Mouse (Mus musculus): Measurements from ENCODE around the gene Amfr.

The Amfr gene

DNA sequence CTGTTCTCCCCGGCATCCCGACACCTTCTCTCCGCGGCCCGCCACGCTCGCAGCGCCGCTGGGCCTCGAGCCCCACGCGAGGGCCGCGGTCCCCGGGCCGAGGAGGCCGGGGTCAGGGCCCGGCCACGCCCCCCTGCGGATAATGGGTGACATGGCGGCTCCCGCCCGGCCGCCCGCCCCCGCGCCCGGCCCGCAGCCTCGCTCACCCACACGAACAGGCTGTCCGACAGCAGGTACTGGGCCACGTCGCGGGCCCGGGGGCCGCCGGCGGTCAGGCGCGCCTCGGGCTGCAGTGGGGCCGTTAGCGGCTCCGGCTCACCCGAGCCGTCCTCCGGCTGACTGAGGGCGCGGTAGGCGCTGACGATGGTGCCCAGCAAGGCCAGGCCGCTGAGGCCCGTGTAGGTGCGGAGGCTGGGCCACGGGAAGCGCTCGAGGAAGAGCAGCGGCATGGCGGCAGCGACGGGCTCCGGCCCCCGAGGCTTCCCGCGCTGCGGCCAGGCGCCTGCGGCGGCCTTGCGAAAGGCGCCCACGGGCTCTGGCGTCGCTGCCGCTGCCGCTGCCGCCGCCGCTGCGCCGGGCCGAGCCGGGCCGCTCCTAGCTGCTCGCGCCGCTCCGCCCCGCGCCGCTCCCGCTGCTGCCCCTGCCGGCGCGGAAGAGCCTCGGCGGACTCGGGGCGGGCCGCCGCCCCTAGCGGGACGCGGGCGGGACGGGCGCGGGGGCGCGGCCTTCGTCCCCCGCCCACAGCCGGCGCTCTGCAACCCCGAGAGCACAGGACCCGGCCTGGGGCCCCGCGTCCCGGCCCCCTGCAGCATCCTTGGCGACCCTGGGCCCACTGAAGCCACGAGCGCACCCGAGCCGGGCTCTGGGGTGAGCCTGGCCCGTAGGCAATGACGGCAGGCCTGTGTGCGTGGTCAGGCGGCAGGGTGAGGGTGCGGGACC, at the start of gene Amfr:
TSS of gene Amfr (minus strand) at position 830 of the 939 bp plus-strand sequence.
- peak; percentile 69 for DNase-seq (ENCODE audit: low read depth, low spot score)

DNA sequence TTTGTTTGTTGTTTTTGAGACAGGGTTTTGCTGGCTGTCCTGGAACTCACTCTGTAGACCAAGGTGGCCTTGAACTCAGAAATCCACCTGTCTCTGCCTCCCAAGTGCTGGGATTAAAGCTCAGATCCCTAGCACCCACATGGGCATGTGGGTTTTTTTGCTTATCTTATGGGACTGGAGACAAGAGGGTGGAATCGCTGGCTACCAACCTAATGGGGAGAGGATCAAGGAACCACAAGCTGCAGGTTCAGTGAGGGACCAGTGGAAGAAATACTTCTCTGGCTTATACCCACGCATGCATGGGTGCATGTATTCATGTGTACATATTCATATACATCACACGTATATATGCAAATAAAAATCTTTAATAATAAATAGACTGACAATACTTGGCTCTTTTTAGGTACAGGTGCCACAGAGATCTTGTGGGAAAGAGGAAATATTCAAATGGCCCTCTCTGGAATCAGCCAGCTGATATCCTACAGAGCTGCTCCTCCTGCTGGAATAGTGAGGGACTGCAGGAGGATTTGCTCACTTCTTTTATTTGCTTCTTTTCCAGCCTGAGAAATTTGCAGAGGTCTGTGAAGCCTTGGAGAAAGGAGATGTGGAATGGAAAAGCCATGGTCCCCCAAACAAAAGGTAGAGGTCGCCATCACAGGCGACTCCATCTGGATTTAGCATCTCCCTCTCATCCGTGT, 44.7 kb upstream of the Amfr start:
- DNase-seq (ENCODE audit: low read depth, low spot score) = peak; percentile 66

DNA sequence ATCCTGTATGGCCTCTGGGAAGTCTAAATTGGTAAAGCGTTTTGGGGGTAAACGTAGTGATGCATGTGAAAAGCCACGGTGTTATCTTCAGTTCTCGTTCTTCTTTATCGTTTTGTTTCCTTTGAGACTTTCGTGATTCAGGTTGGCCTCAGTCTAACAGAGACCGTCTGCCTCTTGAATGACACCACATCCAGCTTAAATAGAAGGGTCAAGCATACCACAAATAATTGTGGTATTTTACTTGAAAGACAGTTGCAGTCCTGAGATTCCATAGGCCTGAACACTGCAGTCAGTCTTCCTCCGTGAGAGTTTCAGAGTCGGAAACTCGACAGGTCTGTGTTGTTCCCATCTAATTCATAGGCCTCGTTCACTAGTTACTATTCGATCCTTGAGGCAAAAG, 40.1 kb upstream of the Amfr start:
- no peak for DNase-seq (ENCODE audit: low read depth, low spot score)

DNA sequence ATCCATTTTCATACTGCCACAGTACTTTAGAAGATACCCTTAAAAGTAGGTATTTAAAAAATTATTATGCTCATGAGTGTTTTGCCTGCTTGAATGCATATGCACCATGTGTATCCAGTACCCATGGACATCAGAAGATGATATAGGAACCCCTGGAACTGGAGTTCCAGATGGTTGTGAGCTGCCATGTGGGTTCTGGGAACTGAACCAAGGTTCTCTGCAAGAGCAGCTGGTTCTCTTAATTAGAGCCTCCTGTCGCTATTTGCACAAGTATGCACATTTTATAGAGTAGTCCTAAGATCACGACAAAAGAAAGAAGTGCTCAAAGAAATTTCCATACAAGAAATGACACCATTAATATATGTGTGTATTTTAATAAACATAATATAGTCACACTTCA, 35.2 kb upstream of the Amfr start:
- no peak for DNase-seq (ENCODE audit: low read depth, low spot score)

DNA sequence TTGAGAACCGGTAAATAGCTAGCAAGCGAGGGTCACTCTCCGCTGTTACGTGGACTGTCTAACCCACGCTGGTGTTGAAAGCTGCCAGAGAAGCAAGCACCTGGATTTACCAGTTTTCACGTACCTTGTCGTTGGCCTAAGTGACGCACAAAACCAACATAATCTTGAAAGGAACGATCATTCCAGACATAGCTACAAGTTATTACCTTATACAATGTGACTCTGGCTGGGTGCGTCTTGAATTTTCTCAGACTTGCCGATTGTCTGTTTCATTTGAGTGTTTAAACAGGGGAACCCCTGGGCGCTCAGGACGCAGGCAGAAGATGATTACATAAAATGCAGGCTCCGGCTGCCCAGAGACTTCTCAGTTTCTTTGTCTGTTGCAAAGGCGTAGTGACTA, 25.2 kb upstream of the Amfr start:
- no peak for DNase-seq (ENCODE audit: low read depth, low spot score)

DNA sequence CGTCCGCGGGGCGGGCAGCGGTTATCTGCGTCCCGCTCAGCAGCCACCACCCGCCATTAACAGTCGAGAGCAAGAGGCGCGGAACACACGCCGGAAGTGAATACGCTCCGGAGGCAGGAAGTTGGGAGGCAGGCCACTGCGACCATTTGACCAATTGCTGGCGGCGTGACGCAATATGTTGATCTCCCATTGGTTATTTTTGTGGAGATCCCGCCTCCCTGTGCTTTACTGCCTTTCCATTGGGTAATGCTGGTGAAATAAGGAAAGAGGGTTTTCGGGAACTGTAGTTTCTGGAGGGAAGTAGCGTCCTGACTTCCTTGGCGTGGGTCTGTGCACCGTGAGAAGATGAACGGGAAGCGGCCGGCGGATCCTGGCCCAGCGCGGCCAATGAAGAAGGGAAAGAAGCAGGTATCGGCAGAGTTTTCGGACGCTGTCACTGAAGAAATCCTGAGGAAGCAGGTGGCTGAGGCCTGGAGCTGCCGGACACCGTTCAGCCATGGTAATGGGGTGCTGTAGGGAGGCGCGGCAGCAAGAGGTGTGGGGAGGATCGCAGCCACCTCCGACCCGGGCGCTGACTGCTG, 24.4 kb upstream of the Amfr start, which contains the start of the genes Nudt21 and Ogfod1:
TSS of gene Nudt21 (minus strand) at position 88 of the 581 bp plus-strand sequence.
TSS of gene Ogfod1 (plus strand) at position 255 of the 581 bp plus-strand sequence.
- peak; percentile 100 for DNase-seq (ENCODE audit: low read depth, low spot score)

DNA sequence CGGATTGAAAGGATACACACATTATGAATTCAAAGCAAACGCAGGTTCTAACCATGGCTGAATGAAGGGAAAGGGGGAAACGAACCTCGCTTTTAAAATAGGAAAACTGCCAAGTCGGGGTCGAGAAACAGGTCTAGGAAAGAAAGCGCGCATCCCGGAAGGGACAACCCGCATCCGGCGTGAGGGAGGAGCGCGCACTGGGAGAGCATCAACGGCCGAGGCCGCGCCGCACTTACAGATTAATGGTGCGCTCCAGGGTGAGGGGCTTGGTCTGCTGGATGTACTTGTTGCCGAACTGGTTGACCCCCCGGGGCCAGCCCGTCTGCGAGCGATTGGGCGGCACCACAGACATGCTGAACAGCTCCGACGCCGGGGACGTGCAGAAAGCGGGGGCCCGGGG, 23.9 kb upstream of the Amfr start:
- peak; percentile 89 for DNase-seq (ENCODE audit: low read depth, low spot score)

DNA sequence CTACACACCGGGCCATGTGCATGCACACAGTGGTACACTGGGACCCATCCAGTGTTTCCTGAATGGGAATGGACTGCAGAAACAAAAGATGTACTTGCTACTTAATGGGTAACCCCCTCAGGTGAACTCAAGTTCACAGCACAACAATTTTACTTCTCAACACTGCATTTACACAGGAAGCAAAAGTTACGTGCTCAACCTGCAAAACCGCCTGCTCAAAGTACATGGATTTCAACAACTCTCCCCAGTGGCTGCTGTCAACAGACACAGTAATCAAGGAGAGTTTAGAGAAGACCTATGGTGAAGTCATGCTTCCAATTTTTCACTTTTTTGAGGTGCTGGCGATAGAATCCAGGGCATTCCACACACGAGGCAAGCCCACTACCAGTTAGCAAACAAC, 22.6 kb upstream of the Amfr start:
- DNase-seq (ENCODE audit: low read depth, low spot score) = no peak

DNA sequence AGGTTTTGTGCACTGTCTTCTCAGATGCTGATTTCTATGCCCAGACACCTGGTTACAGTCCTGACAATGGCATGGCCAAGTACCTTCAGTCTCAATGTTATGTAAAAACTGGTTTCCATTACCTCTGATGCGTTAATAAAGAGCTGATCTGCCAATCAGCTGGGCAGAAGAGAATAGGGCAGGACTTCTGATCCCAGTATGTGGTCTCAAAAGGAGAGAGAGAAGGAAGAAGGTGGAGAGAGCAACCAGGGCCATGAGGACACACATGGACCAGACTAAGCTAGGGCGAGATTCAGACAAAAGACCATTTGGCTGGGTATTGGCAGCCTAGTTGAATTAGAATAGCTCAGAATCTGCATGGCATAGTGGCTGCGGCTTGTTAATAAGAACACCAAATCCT, 21.0 kb upstream of the Amfr start:
- DNase-seq (ENCODE audit: low read depth, low spot score) = peak; percentile 49

DNA sequence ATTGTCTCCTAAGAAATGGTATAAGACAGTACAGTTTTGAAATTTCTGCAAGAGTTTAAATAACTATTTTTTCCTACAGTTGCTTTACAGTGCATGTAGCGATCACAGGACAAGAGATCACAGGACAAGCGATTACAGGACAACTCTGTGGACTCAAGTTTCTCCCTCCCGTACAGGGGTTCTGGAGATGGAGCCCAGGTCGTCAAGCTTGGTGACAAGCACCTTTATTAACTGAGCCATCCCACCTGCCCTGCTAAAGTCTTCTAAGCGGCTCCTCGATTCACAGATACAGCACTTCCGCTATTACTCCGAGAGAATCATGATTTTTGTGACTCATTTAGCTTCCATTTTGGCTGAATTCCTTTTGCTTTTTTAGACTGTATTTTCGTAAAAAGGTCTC, 17.1 kb upstream of the Amfr start:
- no peak for DNase-seq (ENCODE audit: low read depth, low spot score)

DNA sequence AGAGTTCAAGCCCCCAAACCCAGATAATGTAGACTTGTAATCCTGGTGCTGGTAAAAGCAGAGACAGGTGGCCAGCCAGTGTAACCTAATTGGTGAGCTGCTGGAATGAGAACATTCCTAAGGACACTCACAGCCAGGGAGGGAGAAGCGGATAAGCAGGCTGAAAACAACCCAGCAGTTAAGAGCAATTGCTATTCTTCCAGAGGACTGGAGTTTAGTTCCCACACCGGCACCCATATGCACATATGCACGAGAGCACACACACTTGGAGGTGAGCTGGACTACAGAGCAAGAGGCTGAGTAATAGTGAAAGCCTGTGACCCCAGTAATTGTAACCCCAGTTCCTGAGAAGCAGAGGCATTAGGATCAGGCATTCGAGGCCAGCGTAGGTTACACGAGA, 11.3 kb upstream of the Amfr start:
- peak; percentile 27 for DNase-seq (ENCODE audit: low read depth, low spot score)

DNA sequence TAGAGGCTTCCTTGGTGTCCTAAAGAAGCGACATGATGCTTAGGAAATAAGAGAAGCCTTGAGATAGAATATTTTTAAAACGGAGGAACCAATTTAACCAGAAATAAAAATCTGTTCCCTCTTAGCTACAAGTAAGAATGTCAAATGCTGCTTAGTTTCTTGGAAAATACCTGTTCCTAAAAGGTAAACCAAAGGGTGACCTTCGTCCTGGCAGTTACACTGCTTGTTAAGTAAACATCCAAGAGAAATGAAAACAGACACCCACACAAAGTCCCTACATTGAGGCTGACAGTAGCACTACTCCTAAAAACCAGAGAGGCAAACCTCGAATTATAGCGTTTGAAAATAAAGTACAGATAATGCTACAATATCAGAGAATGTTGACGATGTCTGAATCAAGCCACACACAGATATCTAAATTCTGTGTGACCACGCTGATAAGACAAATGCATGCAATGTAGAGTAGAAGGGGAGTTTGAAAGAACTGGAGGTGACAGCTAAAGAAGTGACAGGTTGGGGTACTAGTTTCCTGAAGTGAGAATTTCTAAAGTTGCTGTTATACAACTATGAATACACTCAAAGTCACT, 477 bp upstream of the Amfr start:
- no peak for DNase-seq (ENCODE audit: low read depth, low spot score)

DNA sequence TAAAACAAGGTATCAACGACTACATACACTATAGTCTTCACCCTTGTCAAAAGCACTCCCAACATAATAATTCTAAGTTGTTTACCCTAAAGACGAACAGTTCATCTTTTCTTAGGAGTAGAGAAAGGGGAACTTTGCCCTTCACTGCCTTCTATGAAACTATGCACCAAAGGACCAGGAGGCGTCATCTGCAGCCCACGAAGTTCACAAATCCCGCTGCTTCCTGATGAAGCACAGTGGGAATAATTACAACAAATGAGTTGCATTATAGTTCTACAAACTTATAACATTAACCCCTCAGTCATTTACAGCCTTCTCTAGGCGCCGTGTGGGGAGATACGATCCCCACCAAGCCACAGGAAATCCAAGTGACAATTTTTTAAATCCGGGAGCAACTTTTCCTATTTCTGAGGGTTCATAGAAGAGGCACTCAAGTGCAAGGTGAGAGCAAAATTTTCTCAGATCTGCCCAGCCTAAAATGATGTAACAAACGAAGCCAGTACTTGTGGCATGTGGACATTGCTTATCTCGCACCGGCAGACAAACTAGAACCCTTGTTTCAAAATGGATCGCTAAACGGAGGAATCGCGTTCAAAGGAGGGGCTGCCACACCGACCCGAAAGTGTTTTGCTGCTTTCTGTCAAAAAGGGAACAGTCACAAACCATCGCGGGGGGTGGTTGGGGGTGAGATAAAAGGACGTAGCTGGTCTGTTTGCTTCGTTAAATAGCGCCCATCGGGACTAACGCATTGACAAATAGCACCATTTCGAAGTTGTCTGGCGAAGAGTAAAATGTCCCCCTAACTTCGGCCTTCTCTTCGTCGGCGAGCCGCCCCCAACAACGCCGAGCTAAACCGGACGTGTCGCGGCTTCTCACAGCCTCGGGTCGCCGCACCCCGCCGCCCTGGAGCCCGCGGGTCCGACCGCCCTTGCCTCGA, 1.3 kb downstream of the Amfr start:
- peak; percentile 36 for DNase-seq (ENCODE audit: low read depth, low spot score)

DNA sequence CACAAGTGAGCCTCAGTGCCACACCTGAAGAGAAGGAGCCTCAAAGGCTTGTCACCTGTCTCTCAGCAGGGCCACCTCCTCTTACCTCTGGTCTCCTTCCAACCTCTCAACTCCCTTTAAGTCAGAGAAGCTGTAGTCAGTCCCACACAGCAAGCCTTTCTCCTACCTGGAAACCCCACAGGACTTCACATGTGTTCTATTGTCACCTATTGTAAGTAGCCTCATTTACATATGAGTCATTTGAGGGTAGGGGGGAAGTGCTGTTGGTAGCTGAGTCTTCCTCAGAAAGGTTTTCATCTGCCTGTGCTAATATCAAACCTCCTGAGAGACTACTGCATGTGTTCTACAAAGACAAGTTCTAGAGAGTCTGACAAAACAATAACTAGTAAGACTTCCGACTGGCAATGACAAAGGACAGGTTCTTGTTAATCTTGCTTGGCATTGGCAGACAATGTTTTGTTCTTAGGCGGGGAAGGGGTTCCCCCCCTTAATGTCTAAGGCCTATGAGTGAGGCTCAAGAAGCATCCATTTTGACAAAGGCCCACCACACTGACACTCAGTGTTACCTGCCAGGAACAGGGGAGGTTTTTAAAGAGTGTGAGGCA, 2.4 kb downstream of the Amfr start:
- DNase-seq (ENCODE audit: low read depth, low spot score) = peak; percentile 81

DNA sequence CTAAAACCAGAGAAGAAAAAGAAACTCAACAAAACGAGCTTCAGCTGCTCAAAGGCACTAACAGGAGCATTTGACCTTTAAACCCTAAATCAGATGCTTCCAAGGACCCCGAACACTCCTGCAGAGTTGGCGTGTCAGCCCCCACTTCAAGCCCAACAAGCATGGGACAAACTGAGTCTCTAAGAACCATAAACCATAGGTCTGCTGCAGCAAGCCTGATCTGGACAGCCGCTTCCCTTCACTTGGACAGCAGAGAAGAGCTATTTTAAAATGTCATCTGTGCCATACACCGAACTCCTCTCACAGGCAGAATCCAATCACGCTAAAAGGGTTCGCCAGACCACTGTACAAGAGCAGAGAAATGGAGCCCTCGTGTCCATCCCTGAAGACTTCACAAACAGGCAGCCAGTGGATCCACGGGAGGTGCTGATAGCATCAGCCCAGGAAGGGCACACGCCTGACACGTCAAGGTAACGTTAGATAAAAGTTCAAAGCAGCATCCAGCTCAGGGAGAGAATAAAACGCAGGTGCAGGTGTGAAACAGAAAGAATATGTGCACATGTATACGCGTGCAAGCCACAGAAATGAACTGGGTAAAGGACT, 3.3 kb downstream of the Amfr start:
- DNase-seq (ENCODE audit: low read depth, low spot score) = no peak

DNA sequence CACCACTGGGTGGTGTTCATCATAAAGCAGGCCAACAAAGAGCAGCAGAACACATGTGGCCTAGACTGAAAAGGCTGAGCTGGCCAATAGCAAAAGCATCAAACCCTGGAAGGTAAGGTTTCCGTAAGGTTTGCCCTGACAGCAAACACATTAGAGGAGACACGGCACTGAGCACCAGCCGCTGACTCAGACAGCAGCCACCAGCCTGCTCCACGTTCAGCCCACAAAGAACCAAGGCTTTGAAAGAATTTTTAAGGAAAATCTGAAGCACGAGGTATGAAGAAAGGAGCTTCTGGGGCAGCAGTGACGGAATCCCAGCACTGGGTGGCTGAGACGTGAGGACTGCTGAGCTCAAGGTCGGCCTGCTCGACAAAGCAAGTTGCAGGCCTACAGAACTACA, 8.5 kb downstream of the Amfr start:
- DNase-seq (ENCODE audit: low read depth, low spot score) = no peak

DNA sequence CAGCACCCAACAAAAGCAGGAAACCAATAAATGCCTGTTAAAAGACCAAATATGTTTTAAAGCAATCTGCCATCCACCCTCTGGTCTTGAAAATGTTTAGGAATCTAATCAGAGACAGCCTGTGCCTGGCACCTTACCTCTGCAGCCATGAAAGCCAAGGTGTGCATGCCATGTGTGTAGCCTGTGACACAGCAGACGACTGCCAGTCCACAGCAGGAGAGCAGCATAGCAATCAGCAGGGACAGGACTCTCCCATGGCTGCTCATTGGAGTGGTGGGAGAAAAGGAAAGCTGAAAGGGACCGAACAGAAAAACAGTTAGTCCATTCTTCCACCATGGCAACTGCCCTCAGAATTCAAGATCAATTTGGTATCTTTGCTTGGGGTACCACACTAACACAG, 13.7 kb downstream of the Amfr start:
- DNase-seq (ENCODE audit: low read depth, low spot score) = no peak

DNA sequence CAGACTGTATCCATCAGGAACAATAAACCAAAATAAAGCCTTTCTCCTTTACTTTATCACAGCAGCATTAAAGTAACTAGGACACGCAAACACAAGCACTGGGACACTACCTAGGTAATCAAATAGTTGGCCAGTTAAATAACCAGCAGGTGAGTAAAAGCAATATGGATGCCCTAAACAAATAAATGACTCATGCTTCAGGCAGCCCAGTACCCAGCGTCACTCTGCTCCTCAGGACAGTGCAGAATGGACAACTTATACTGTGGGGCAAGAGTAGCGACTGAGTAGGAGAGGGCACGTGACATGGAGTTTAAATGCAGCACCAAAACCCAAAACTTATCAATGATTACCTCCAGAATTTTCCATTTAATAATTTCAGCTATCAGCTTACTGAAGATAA, 22.9 kb downstream of the Amfr start:
- no peak for DNase-seq (ENCODE audit: low read depth, low spot score)

DNA sequence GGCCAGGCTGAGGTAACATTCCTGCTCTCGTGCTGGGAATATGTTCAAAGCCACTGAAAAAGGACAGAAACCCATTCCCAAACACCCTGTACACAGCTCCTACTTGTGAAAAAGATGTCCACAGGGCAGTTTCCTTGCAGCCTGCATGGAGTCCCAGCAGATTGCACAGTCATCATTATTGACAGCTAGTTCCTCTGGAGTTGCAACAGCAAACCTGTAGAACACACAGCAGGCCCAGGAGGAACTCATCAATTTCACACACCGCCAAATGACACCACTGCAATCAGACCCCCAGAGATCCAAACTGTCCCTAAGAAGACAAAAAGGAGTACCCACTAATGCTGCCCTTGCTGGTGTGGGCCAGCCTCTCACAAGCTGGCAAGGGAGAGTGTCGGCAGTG, 27.9 kb downstream of the Amfr start:
- DNase-seq (ENCODE audit: low read depth, low spot score) = no peak

DNA sequence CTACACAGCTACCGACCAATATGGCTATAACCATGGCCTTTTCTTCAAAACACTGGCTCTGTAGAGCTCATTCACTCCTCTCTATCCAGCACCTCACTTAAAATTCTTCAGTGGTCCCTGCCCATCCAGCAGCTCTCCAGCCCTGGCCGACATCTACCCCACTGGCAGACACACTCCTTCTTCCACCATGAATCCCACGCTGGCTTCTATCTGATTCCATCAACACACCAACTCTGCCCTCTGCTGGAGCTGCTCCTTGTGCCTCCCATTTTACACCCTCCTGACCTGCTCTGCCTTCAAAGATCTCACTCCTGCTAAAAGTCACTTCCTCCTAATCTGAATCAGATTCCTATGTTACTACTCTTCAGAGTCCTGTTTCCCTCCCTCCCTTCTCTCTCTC, 28.8 kb downstream of the Amfr start:
- no peak for DNase-seq (ENCODE audit: low read depth, low spot score)
